In the genomic region with DNA sequence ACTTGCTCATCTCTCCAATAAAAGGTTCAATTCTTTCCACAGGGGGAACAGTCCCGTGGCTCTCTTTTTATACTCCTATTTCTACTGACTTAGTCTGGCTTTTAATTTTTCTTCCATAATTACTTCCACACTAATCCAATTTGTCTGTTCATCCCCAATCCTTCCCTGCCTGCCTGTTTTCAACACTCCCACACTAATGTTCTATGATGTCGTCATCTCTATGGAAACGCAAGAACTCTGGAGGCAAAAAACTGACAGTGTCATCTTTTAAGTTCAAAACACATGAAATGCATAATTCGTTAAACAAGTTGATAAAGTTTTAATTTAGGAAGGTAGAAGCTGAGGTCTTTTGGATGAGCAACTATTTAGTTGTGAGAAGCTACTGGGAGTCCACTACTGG, we compare ENCODE assay signal across 11 mouse cellular contexts.
"Had no signal": no experiment of that assay in that cellular context is flagged by ENCODE, and none has a peak within 500 bp of the region (broad histone marks: within the 10 kb centered on the region; RNA-seq: fewer than 3 reads in every experiment).

No protein-coding gene starts in this region.

- ATAC-seq: liver, postnatal 0 days; lung, postnatal 0 days; midbrain, embryonic 13.5 days; midbrain, embryonic 15.5 days had no signal

- DNase-seq: liver, postnatal 0 days; lung, adult 2 months; lung, postnatal 14 days; lung, postnatal 36 days; right cerebral cortex, postnatal 14 days; thymus, adult 18-20 months; thymus, postnatal 14 days; thymus, postnatal 36 days had no signal
